Mouse (Mus musculus) lung, postnatal 0 days (tissue): Measurements from ENCODE around the gene Prlhr. TPM values are rescaled to one million over a fixed set of nuclear protein-coding genes. Genes with fewer than 3 reads are reported as not detected.

Experiments used
- ATAC-seq: fragments of 200-750 bp; cut with Nextera tagmentation; 2 replicates; pipeline ENCODE4 v1.8.0; 2017; ENCODE audit warnings: moderate library complexity
- DNase-seq: peaks from one replicate; pipeline ENCODE4 v3.0.0-alpha.2; 2016; ENCODE audit warnings: low spot score
- H3K27ac ChIP-seq: fragments of 300-500 bp; sonication (generic); 2 replicates; pipeline ENCODE4 v1.5.1; 2014; ENCODE audit warnings: antibody characterized with exemption, mild to moderate bottlenecking, low read length, mixed read lengths
- H3K27me3 ChIP-seq: fragments of 300-500 bp; sonication (generic); replicated peaks from 2 replicates; pipeline ENCODE4 v1.6.1; 2014; ENCODE audit warnings: low read length, mixed read lengths; ENCODE audit not compliant: insufficient read depth
- H3K36me3 ChIP-seq: fragments of 300-500 bp; sonication (generic); 2 replicates; pipeline ENCODE4 v1.6.1; 2014; ENCODE audit warnings: low read length, mixed read lengths; ENCODE audit not compliant: insufficient read depth
- H3K4me1 ChIP-seq: fragments of 300-500 bp; sonication (generic); 2 replicates; pipeline ENCODE4 v1.6.1; 2014; ENCODE audit warnings: antibody characterized with exemption, low read depth, low read length, mixed read lengths; ENCODE audit not compliant: insufficient read depth
- H3K4me2 ChIP-seq: fragments of 300-500 bp; sonication (generic); replicated peaks from 2 replicates; pipeline ENCODE4 v1.6.1; 2014; ENCODE audit warnings: low read depth, mild to moderate bottlenecking, low read length, moderate library complexity, mixed read lengths
- H3K4me3 ChIP-seq: fragments of 300-500 bp; sonication (generic); 2 replicates; pipeline ENCODE4 v1.5.1; 2014; ENCODE audit warnings: low read depth, low read length
- H3K9ac ChIP-seq: fragments of 300-500 bp; sonication (generic); replicated peaks from 2 replicates; pipeline ENCODE4 v1.6.1; 2014; ENCODE audit warnings: low read depth, mild to moderate bottlenecking
- H3K9me3 ChIP-seq: fragments of 300-500 bp; sonication (generic); 2 replicates; pipeline ENCODE4 v1.6.1; 2016; ENCODE audit warnings: low read length, mixed read lengths
- CTCF ChIP-seq: IDR thresholded peaks from 2 replicates; pipeline ENCODE4 v1.5.1; 2016; ENCODE audit warnings: antibody characterized with exemption, mild to moderate bottlenecking
- EP300 ChIP-seq: IDR thresholded peaks from 2 replicates; pipeline ENCODE4 v1.6.1; 2016; ENCODE audit warnings: antibody characterized with exemption, mild to moderate bottlenecking, control low read depth
- WGBS: fragments of 180-500 bp; shearing (Covaris S2); extraction: QIAGEN DNeasy Blood & Tissue Kit; methylation state at CpG from one replicate; pipeline ENCODE4 v1.1.7; 2014; 5-methylcytosine and 5-hydroxymethylcytosine counted together
- polyA plus RNA-seq: library from polyadenylated mRNA; unstranded; fragments of >200 nt; fragmentation: Nextera tagmentation; extraction: Ambion mirVana; gene quantifications from 2 replicates; pipeline ENCODE4 v1.2.1, GENCODE M21; 2015

Gene Prlhr
- polyA plus RNA-seq, 1 experiment from 2014 or later: not detected

DNA sequence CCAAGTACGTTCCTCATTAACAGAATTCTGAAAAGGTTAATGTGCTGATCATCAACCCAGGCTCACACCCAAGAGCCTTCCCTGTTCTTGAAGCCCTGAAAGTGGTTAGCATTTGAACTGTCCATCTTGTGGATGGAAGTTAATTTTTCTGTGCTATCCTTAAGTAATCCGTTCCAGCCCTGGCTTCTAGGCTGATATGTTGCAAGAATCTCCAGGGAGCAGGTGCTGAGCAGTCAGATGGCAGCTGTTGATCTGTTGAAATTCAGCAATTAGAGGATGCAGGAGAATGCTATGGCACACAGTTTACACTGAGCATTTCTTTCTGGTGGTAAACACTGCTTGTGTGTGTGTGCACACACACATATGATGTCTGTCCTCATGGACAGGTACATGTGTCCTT, 2.4 kb downstream of the Prlhr start:
- DNase-seq (peak; percentile 9), ATAC-seq (no peak)
- H3K27ac ChIP-seq: no peak overlapping the region
- 0 out of 2 replicates have a peak, but pooled peaks cover 9% of the 10 kb centered on the region for H3K4me1 ChIP-seq
- TF ChIP-seq EP300 (no peak), CTCF (no peak)
- WGBS: 72% methylated on average over 2 of the region's 2 CpGs
- no peak overlapping the region for H3K4me2 ChIP-seq
- H3K4me3 ChIP-seq: no peak overlapping the region
- H3K27me3 ChIP-seq: peaks cover 26% of the 10 kb centered on the region; the same call in 1 of the 2 replicates
- H3K36me3 ChIP-seq: no peaks in the 10 kb centered on the region
- H3K9ac ChIP-seq: no peak overlapping the region
- H3K9me3 ChIP-seq: no peaks in the 10 kb centered on the region

DNA sequence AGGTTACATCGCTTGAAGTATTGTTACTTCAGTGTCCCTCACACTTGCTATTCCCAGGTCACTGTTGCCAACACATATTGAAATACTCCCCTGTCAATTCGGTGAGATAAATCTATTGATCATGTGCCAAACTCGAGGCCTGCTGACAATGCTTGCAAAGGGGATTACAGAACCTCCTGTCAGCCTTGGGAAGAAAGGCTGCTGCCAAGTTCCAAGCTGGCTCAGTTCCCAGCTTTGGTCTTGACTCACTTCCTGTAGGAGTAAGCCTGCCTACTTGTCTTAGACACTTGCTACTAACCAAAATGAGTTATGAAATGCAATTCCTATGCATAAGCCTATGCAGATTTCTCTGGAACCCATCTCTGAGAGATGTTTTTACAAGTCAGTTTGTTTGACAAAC, 4.2 kb downstream of the Prlhr start:
- Histone ChIP-seq H3K9ac (no peak overlapping the region), H3K36me3 (no peaks in the 10 kb centered on the region), H3K27ac (no peak overlapping the region), H3K27me3 (peaks cover 26% of the 10 kb centered on the region; the same call in 1 of the 2 replicates), H3K4me3 (no peak overlapping the region), H3K9me3 (no peaks in the 10 kb centered on the region), H3K4me1 (0 out of 2 replicates have a peak, but pooled peaks cover 9% of the 10 kb centered on the region), H3K4me2 (no peak overlapping the region)
- TF ChIP-seq EP300: no peak
- TF ChIP-seq CTCF: no peak
- DNase-seq: peak; percentile 84
- WGBS: 6% methylated on average over 3 of the region's 3 CpGs
- peak; percentile 72 for ATAC-seq

DNA sequence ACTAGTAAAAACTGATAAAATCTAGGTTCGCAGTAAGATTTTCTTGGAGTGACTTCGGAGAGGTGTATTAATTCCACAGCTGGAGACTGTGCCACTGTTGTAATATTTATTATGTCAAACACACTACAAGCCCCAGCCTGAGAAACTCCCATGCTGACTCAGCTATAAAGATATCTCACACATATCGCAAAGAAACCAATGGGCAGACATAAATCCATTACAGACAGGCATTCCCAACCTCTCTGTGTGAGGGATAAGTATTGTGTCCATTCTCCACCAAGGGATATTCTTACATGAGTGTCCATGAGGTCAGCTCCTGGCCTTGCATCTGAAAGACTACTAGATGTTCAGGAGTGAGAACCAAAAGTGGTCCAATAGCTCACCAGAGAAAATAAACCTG, 4.7 kb downstream of the Prlhr start:
- DNase-seq (no peak), ATAC-seq (no peak)
- Histone ChIP-seq H3K4me1 (0 out of 2 replicates have a peak, but pooled peaks cover 9% of the 10 kb centered on the region), H3K9ac (no peak overlapping the region), H3K27me3 (peaks cover 21% of the 10 kb centered on the region; the same call in 1 of the 2 replicates), H3K36me3 (no peaks in the 10 kb centered on the region), H3K27ac (no peak overlapping the region), H3K4me2 (no peak overlapping the region), H3K4me3 (no peak overlapping the region), H3K9me3 (no peaks in the 10 kb centered on the region)
- WGBS: 67% methylated on average over 3 of the region's 3 CpGs
- TF ChIP-seq EP300 (no peak), CTCF (no peak)

DNA sequence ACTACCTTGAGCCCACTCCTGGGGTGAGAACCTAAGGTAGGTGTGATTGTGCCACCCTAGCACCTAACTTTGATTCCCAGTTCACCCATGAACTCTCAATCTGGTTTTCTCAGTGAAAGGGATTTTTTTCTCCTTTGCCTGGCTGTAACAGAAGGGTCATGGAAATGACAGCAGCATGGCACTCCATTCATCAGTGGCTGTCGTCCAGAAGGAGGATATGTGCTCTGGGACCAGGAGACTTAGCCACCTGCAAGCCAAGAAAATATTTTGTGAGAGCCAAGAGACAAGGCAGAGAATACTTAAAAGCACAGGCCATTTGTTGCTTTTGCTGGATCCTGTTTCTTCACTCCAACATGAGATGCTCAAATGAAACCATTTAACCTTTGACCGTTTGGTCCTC, 6.6 kb downstream of the Prlhr start:
- no peaks in the 10 kb centered on the region for H3K36me3 ChIP-seq
- no peak for TF ChIP-seq CTCF
- no peak for TF ChIP-seq EP300
- DNase-seq (no peak), ATAC-seq (no peak)
- H3K9me3 ChIP-seq: no peaks in the 10 kb centered on the region
- H3K4me3 ChIP-seq: no peak overlapping the region
- no peak overlapping the region for H3K27ac ChIP-seq
- H3K4me2 ChIP-seq: no peak overlapping the region
- H3K27me3 ChIP-seq: 0 out of 2 replicates have a peak, but pooled peaks cover 3% of the 10 kb centered on the region
- no peak overlapping the region for H3K9ac ChIP-seq
- 57% methylated on average over 2 of the region's 2 CpGs for WGBS
- 0 out of 2 replicates have a peak, but pooled peaks cover 9% of the 10 kb centered on the region for H3K4me1 ChIP-seq

DNA sequence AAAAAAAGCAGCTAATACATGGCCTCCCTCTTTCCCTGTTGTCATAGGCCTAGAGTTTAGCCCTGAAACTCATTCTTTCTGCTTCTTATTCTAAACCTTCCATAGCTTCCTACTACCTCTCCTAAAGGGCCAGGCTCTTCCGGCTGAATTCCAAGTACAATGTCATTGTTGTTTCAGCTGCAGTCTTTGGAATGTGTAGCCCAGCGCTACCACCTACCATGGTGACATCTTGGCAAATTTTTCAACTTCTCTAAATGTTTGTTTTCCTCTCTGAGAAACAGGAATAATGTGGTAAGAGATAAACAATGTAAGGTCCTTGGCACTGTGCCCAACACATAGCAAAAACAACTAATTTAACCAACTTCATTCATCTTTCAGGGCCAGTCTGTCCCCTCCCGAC, 8.4 kb downstream of the Prlhr start:
- 0 out of 2 replicates have a peak, but pooled peaks cover 8% of the 10 kb centered on the region for H3K4me1 ChIP-seq
- DNase-seq: peak; percentile 29
- no peak for ATAC-seq
- 10% methylated on average over 3 of the region's 3 CpGs for WGBS
- TF ChIP-seq CTCF: no peak
- TF ChIP-seq EP300: no peak
- H3K9ac ChIP-seq: no peak overlapping the region
- no peak overlapping the region for H3K27ac ChIP-seq
- H3K27me3 ChIP-seq: no peaks in the 10 kb centered on the region
- no peak overlapping the region for H3K4me3 ChIP-seq
- no peak overlapping the region for H3K4me2 ChIP-seq
- no peaks in the 10 kb centered on the region for H3K36me3 ChIP-seq
- H3K9me3 ChIP-seq: no peaks in the 10 kb centered on the region

DNA sequence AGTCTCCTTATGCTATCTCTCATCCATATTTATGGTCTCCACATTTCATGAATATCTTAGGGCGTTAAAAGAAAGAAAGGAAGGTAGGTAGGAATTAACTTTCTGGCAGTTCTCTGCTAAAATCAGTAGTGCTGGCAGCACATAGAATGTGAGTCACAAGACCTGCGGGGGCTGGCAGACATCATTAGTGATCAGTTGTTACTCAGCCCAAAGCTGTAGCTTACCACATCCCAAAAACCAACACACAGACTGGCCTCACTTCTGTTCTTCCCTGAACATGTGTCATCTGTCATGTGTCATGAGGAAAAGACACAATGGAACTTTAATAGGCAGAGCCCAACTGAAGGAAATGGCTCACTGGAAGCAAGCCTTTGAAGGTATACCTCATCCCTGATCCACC, 9.0 kb downstream of the Prlhr start:
- no peaks in the 10 kb centered on the region for H3K27me3 ChIP-seq
- no peak for TF ChIP-seq CTCF
- no peak for TF ChIP-seq EP300
- 86% methylated on average over 2 of the region's 2 CpGs for WGBS

DNA sequence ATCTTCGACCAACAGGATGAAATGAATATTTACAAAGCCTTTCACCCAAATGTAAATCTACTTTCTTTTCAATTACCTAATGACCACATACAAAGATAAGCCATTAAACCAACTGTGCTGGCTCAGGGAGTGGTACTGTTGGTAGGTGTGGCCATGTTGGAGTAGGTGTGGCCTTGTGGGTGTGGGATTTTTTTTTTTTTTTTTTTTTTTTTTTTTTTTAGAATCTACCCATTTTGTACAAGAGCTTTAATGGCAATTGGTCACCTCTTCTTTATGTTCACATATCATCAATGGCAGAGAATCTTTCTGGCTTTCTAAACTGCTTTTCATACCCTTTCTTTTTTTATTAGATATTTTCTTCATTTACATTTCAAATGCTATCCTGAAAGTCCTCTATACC, 12.3 kb downstream of the Prlhr start:
- Histone ChIP-seq H3K9ac (no peak overlapping the region), H3K9me3 (no peaks in the 10 kb centered on the region), H3K4me1 (no peaks in the 10 kb centered on the region), H3K4me3 (no peak overlapping the region), H3K4me2 (no peak overlapping the region), H3K36me3 (no peaks in the 10 kb centered on the region), H3K27me3 (no peaks in the 10 kb centered on the region), H3K27ac (no peak overlapping the region)
- 63% methylated on average over 1 of the region's 1 CpGs for WGBS
- no peak for TF ChIP-seq CTCF
- no peak for TF ChIP-seq EP300
- DNase-seq (no peak), ATAC-seq (no peak)

More for the DNA sequence above, 9.0 kb downstream of the Prlhr start:
- no peaks in the 10 kb centered on the region for H3K9me3 ChIP-seq
- no peak for DNase-seq
- no peak overlapping the region for H3K9ac ChIP-seq
- no peak overlapping the region for H3K4me3 ChIP-seq
- ATAC-seq: no peak
- H3K4me1 ChIP-seq: 0 out of 2 replicates have a peak, but pooled peaks cover 5% of the 10 kb centered on the region
- H3K4me2 ChIP-seq: no peak overlapping the region
- H3K27ac ChIP-seq: no peak overlapping the region
- no peaks in the 10 kb centered on the region for H3K36me3 ChIP-seq
